Mouse (Mus musculus) erythroblast, embryonic 14.5 days (primary cell): ENCODE results near the gene Ncam1.

Experiments used
- GATA1 ChIP-seq: IDR thresholded peaks from 2 replicates; pipeline ENCODE4 v1.6.1; 2012; ENCODE audit warnings: low read length, inconsistent platforms, mixed read lengths
- TAL1 ChIP-seq: IDR thresholded peaks from 3 replicates; pipeline ENCODE4 v1.6.1; 2012; ENCODE audit warnings: low read length, inconsistent platforms, mixed read lengths

DNA sequence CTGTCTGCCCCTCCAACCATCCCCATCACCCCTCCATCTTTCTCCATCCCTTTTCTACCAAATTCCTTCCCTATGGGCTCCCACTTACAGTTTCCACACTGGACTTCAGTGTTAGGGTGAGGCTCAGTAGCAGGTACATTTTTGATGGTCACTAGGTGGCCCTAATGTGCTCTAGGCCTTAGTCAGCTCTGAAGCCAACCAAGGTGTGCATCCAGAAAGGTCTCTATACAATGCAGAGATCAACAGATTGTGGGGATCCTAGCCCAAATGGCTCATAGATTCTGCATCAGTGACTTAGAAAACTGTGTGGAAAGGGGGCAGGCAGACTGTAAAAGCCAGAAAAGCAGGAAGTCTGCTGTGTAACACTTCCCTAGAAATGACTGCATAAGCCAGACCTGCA lies 160.8 kb downstream of the Ncam1 start:
- TF ChIP-seq TAL1 = no peak
- no peak for TF ChIP-seq GATA1
